Mouse (Mus musculus): Measurements from ENCODE around the gene Rdh5. TPM values are rescaled to one million over a fixed set of nuclear protein-coding genes. Genes with fewer than 3 reads are reported as not detected.

The Rdh5 gene
- total RNA-seq, 2 experiments from 2014 or later, result 5.8 to 6.6 TPM

DNA sequence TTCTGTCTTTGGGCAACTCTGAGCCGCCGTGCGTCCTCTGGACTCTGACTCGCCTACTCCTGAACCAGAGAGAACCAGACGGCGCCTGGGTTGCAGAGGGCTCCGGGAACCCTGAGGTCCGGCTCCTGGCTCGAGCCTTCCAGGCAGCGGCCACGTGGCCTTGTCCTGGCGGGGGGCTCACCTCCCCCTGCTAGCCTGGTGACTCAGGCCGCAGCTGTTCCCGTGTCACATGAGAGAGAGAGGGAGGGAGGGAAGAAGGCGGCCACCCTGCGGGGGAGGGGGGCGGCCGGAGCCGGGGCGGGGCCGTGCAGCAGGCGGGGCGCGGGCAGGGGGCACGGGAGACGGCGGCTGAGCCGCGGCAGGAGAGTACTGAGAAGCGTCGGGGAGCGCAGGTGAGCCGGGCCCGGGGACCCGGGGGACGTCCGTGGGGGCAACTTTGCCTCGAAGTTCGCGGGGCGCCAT is 13.1 kb downstream of the Rdh5 start:
- peak in 1 of 2 experiments; percentile 44 for DNase-seq (ENCODE audit: extremely low spot score in 1 of 2, low spot score in 1 of 2)

DNA sequence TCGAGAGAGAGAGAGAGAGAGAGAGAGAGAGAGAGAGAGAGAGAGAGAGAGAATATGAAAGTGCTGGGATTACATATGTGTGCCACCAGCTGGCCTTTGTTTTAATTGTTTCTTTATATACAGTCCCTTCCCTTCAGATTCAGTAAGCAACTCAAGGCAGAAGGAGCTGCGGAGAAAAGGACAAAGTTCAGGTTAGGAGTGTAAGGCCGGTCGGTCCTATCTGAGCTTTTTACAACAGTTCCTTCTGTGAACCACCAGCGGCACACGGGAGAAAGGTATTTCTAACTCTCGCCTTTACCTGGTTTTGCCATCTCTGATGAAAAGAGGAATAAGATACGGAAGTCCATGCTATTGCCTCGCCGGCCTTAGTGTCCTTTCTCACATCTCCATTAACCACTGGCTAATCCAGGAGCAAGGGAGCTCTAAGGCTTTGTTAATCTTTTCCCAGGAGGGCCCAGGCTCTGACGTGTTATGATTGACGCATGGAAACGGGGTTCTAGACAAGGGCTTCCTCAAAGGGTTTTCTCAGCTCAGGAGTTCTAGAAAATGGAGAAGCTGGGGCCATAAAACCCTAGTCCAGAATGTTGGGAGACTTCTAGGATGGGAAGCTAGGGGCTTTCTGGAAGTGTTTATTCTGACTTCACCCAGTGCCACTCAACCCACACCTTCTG is 13.8 kb downstream of the Rdh5 start:
- DNase-seq (ENCODE audit: extremely low spot score in 1 of 2, low spot score in 1 of 2), result no peak

DNA sequence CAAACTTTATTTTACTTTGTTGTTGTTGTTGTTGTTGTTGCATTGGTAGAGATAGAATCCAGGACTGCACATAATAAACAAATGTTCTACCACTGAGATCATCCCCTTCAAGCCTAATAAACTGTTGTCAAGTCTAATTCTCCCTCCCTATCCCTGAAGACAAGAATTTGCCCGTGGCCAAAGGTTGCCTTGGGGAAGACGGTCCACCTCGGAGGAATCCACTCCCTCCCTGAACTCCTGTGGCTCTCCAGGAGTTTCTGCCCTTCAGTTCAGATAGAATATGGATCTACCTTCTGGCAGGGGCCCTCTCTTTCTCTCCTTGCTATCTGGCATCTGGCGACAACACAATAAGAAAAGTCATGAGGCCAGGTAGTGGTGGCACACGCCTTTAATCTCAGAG is 17.9 kb downstream of the Rdh5 start:
- DNase-seq (ENCODE audit: extremely low spot score in 1 of 2, low spot score in 1 of 2), result no peak

DNA sequence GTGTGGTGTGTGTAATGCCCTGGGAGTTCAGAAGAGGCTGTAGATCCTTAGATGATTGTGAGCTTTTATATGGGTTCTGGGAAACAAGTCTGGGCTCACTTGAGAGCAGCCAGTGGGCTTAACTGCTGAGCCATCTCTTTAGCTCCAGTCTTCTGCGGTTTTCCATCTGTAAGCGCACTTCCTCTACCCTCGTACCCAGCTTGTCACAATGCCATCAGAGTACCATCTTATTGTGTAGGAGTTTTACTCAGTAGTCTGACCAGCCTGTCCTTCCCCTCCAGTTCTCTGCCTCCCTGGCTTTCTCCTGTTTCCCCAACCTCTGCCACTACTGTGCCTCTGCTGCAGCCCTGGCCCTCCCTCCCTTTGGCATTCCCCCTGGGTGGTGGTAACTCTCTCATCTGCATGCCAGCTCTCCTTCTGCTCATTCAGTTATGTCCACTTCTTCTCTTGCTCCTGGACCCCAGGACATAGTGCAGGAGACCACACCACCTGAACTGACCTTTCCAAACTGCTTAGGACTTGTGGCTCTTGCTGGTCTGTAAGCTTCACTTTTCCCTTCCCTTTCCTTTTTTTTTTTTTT is 20.2 kb downstream of the Rdh5 start:
- no peak for DNase-seq (ENCODE audit: extremely low spot score in 1 of 2, low spot score in 1 of 2)

DNA sequence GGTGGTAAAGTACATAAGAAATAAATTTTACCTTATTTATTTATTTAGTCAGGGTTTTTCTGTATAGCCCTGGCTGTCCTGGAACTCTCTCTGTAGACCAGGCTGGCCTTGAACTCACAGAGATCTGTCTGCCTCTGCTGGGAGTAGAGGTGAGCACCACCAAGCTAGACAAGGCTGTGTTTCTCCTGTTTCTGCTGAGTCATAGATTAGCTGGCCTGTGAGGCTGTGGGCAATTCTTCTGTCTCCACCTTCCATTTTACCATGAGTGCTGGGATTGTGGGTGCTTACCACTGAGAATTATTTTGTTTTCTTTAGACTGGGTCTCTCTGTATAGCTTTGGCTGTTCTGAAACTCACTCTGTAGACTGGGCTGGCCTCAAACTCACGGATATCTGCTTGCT is 21.3 kb downstream of the Rdh5 start:
- DNase-seq (ENCODE audit: extremely low spot score in 1 of 2, low spot score in 1 of 2), result no peak

DNA sequence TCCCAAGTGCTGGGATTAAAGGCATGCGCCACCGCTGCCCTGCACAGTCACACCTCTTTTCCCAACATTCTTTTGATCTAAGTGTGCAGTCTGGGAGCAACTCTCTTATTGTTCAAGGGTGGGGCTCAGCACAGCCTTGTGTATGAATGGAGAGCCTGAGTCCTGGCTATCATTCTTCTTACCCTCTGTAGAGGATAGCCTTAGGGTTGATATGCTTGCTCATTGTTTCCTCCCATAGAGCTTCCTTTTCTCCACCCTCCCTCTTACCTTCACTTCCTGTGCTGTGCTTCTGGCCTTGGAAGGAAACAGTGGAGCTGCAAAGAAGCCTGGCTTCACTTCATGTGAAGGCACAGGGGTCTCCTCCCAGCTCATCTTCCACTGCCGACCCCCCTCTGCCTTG is 22.0 kb downstream of the Rdh5 start, which contains the start of gene Cd63:
Gene Cd63, plus strand, starts transcription at position 292 of the 400 bp plus-strand sequence.
- no peak for DNase-seq (ENCODE audit: extremely low spot score in 1 of 2, low spot score in 1 of 2)

DNA sequence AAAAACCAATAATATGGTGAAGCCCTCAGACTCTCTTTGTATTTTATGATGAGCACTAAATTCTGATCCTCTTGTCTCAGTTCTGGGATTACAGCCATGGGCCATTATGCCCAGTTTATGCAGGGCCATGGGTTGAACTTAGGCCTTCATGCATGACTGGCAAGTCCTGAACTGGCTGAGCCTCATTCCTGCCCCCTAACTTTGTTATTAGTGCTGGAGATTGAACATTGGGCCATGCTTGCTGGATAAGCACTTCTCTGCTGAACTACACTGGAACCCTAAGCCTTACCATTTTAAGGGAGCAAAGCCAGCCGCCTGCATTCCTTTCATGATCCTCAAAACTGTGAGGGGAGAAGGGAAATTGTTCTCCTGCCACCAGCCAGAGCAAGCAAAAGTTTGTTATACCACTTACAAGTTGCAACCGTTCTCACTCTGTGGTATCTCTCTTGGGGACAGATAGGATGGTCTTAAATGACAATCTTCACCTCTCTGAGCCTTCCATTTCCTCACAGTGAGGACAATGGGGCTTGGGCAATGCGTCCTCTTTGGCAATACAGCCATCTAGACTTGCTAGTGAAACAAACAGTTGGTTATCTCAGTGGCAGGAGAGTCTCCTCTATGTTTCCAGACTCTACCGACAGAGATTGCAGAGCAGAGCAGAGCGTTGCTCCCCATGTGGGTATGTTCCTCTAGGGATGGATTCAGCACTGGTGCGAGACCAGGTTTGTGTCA is 22.8 kb downstream of the Rdh5 start:
- DNase-seq (ENCODE audit: extremely low spot score in 1 of 2, low spot score in 1 of 2), result no peak

DNA sequence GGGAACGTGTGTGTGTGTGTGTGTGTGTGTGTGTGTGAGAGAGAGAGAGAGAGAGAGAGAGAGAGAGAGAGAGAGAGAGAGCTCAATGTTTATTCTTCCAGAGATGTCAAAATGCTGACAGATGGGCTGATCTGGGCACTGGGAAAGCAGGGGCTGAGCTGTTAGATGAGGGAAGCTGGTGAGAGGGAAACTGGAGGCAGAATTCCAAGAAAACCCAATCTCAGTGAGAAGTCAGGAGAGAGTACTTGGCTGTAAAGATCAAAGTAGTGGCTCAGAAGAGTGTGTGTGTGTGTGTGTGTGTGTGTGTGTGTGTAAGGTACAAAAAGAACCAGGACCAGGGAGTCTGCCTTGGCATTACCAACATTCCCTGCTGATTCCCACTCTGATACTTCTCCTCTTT is 25.2 kb downstream of the Rdh5 start:
- no peak for DNase-seq (ENCODE audit: extremely low spot score in 1 of 2, low spot score in 1 of 2)

DNA sequence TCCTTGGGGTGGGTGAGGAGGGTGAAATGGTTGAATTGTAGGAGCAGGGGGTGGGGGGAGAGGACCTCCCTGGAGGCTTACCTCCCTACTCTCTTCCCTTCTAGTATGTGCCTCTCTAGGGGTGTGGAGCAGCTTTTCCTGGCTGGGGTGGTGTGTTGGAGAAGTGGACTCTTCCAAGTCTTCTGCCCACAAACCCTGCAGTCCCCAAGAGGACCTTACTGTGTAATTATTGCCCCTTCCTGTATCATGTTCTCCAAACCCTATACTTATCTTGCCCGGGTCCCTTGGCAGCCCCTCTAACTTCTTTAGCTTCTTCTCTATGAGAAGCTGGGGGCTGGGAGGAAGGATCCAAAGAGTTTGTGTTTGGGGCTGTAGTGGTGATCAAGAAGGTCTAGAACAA is 25.9 kb downstream of the Rdh5 start:
- DNase-seq (ENCODE audit: extremely low spot score in 1 of 2, low spot score in 1 of 2), result no peak

DNA sequence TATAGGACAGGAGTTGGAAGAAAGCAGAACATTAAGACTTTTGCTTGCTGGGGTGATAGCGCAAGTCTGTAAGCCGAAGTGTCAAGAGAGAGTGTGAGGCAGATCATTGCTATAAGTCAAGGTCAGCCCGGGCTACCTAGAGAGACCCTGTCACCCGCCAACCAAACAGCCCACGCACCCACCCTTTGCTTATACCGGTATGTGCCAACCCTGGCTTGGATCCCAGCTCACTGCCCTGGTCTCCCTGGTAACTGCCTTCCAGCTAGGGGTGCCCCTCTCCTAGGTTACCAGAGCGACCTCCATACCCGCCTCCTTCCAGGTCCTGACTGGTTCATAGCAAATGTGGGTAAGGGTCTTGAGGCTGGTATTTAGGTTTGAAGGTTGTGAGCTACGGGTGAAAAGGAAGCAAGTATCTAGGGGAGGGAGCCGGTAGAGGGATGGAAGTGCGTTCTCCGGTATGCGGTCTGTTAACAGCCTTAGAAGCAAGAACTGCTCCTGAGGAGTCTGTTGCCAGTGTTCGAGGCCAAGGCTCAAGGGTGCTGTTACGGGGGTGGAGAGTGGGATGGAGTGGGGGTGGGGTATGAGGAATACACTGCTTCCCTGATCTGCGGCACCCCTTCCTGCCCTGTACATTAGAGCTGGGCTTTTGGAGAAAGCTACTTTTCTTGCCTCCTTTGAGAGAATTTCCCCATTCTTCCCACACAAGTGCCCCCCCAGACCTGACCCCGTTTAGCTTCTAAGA is 26.6 kb downstream of the Rdh5 start:
- DNase-seq (ENCODE audit: extremely low spot score in 1 of 2, low spot score in 1 of 2), result peak in 1 of 2 experiments; percentile 58

DNA sequence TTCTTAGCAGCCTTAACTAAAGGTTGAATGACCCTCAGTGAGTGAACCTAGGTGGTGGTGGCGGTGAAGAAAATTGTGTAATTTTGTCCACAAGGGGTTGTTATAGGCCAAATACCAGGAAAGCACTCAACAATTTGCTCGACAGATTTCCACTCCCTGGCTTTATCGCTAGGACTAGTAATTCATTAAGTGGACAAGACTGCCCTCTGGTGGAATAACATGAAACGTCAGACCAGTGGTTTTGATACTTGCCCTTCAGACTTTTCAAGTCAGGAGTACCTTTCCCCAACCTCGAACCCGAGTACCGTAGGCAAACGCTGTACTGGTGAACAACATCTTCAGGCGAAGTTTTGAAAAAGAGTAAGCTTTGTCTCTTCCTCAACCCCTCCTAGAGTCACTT is 27.3 kb downstream of the Rdh5 start:
- peak; percentile 45 to 75 for DNase-seq (ENCODE audit: extremely low spot score in 1 of 2, low spot score in 1 of 2)

DNA sequence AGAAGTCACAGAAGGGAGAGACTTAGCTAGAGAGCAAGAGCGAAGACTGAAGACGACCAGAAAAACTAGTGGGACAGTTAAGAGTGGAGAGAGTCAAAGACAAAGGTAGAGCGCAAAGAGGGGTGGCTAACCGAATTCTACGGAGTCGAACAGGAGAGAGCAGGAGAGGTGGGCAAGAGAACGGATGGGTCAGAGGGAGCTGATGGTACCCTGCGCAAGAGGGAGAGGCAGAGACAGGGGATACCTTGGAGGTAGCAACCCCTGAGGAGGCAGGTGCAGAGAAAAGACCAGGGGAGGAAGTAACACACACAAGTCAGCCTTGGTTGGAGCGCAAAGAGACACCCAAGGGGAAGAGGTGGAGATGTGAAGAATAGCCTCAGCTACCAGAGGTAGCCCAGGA is 30.4 kb downstream of the Rdh5 start:
- no peak for DNase-seq (ENCODE audit: extremely low spot score in 1 of 2, low spot score in 1 of 2)

DNA sequence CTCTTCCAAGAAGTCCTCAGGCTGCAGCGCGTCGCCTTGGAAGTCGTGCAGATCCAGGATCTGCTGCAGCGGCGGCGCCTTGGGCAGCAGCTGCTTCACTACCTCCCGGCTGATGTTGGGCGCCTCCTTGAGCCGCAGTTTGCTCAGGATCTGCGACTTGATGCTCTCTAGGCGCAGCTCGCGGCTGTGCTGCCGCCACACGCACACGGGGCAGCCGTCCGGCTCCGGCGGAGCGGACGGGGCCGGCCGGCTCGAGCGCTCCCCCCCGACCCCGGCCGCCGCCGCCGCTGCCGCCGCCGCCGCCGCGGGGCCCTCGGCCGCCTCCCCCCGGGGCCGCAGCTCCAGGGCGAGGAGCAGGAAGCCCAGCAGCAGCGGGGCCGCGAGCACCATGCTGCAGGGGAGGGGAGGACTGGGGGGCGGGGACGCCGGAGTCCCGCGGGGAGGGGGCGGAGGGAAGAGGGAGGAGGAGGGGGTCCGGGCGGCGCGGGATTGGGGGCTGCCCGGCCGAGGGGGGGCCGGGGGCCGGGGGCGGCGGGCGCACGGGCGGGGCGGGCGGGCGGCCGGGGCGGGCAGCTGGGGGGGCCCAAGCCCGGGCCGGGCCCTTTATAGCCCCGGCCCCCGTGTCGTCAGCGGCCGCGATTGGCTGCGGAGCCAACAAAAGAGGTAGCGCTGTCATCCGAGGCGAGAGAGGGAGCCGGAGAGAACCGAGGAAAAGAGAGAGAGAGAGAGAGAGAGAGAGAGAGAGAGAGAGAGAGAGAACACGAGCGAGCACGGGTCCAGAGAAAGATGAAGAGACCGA is 31.2 kb downstream of the Rdh5 start, which contains the start of gene Gdf11:
Gene Gdf11, minus strand, starts transcription at position 423 of the 799 bp plus-strand sequence.
- DNase-seq (ENCODE audit: extremely low spot score in 1 of 2, low spot score in 1 of 2), result peak; percentile 44 to 51

DNA sequence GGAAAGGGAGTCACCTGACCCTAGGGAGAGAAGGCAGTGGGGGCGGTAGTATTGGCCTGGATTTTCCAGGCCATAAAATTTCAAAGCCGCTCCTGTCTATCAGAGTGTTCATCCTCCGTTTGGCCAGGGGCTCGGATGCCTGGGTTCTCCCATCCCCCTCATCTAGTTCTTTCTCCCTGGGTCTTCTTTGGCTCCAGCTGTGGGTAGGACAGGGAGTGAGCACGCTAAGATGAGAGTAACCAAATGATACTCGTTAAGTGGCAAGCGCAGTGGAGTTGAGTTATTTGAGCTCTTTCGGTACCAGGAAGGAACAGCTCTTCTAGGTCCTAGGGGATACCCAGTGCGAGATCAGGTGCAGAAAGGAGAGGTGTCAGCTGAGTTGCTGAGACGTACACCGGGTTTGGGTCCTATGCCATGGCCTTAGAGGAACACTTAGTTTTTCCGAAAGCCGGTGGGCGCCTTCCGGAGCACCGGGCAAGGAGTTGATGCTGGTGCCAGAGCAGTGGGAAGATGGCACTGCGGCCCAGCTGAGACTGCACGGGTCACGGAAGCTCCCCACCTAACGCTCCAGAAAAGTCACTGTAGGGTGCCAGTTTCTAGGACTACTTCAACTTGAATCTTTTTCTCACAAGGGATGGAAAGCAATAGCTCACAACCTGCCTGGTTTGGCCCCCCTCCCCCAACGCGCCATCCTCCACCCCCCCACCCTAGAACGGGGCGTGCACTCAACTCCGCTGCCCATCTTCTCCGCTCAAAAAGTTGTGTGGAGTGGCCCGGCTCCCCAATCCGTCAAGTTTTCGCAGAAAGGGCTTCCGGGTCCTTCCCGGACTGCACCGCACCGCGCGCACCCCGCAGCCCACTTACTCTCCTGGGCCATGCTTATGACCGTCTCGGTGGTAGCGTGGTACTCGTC is 32.0 kb downstream of the Rdh5 start:
- DNase-seq (ENCODE audit: extremely low spot score in 1 of 2, low spot score in 1 of 2), result no peak

DNA sequence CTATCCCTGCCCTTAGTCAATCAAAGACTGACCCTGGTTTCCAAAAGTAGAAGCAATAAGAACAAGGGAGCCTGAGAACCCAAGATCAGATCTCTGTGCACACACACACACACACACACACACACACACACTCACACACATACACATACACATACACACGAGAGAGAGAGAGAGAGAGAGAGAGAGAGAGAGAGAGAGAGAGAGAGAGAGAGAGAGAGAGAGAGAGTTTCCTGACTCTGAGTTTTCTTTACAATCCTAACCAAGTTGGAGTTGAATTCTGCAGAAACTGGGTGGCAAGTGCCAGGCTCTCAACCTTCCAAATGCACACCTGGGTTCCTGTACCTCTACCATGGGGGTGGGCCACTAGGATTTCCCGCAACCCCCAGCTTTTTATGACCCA is 32.8 kb downstream of the Rdh5 start:
- DNase-seq (ENCODE audit: extremely low spot score in 1 of 2, low spot score in 1 of 2), result no peak

DNA sequence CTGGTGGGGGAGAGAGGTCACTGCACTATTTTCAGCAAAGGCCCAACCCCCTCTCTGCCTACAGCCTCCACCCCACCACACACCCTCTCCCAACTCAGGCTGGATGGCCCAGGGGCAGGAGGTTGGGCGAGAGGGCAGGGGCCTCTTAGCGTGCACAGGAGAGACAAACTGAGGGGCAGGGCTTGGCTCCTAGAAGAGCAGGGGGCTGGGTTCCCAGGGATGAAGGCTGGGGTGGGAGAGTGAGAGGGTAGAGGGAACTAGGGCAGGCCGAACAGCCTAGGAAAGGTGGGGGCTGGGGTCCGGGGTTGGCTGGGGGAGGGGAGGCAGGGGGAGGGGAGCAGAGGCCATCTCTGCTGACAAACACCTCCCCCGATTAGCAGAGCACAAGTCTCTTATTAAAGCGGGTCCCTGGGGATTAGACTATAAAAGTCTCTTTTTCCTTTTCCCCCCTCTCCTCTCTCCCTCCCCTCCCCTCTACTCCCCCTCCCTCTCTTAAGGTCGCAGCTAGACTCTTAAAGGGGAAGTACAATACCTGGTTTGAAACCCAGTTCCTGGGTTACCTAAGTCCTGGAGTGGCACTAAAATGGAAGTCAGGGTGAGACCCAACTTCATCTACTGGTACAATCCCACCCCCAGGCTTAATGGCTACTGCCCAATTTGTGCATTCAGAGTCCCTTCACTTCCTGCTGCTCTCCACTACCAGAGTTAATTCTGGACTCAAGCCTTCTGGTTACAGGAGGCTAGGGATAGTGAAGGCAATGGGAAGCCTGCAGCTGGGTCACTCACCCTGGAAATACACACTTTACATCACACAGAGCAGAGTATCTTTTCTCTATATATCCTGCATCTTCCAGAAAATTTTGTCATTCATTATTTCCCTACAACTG is 33.5 kb downstream of the Rdh5 start:
- DNase-seq (ENCODE audit: extremely low spot score in 1 of 2, low spot score in 1 of 2), result no peak

DNA sequence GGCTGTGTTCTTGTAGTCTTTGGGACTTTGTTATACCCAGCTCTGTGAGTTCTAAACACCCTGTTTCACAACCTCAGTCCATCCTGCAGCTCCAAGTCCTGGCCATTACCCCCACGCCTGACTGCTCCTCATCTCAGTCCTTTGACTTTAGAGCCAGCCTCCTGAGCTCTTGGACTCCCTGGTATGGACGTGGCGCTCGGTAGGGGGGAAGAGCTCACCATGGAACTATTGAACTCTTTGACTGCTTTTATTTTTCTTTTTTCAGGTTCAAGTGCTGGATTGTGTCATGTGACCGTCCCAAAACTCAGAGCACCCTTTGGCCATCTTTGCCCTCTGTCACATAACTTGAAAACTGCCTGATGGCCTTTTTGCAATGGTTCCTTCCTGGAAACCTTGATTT is 40.6 kb downstream of the Rdh5 start:
- no peak for DNase-seq (ENCODE audit: extremely low spot score in 1 of 2, low spot score in 1 of 2)

DNA sequence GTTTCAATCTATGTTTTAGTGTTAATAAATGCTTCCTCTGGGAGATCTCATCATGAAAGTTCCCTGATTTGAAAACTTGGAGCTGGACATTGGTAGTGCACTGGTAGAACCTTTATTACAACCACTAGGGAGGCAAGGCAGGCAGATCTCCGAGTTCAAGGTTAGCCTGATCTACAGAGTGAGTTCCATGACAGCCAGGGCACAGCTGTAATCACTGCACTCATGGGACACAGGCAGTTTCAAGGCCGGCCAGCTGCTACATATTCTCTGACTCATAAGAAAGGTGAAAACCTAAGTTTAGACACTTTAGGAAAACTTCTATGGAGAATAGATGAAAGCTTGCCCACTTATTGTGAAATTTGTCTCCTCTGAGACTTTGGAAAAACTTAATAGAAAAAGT is 43.9 kb downstream of the Rdh5 start:
- no peak for DNase-seq (ENCODE audit: extremely low spot score in 1 of 2, low spot score in 1 of 2)
